In genomic region chr15:80781218-80781806, GRCm38 (mm10) we compare ENCODE assay signal across 34 mouse cellular contexts.
"Had no signal": no experiment of that assay in that cellular context is flagged by ENCODE, and none has a peak within 500 bp of the region (broad histone marks: within the 10 kb centered on the region; RNA-seq: fewer than 3 reads in every experiment).

No protein-coding gene starts in this region.

- DNase-seq: heart, postnatal 10 days; heart, postnatal 14 days; heart, postnatal 36 days; heart, postnatal 4 days; kidney, adult 11 months; kidney, adult 18-20 months; kidney, adult 8-10 months; kidney, adult 9 months; kidney, postnatal 10 days; kidney, postnatal 14 days; kidney, postnatal 25 days; kidney, postnatal 36 days; kidney, postnatal 4 days; layer of hippocampus, adult 9-11 months; layer of hippocampus, postnatal 36 days had no signal

- H3K4me1 ChIP-seq: hindbrain, embryonic 12.5 days; hindbrain, embryonic 13.5 days; hindbrain, embryonic 15.5 days had no signal

- H3K27ac ChIP-seq: heart, embryonic 10.5 days; heart, embryonic 13.5 days; heart, embryonic 15.5 days; hindbrain, embryonic 12.5 days; hindbrain, embryonic 13.5 days; hindbrain, embryonic 14.5 days; hindbrain, embryonic 15.5 days; hindbrain, postnatal 0 days; intestine, embryonic 15.5 days; kidney, embryonic 15.5 days; kidney, postnatal 0 days; layer of hippocampus, adult 2 months; left cerebral cortex, adult 2 months had no signal

- H3K9ac ChIP-seq: heart, embryonic 12.5 days; heart, embryonic 13.5 days; heart, embryonic 15.5 days; hindbrain, embryonic 12.5 days; hindbrain, embryonic 13.5 days; hindbrain, embryonic 14.5 days; hindbrain, embryonic 15.5 days; intestine, embryonic 15.5 days; kidney, embryonic 15.5 days had no signal

- H3K9me3 ChIP-seq: heart, embryonic 10.5 days; heart, embryonic 12.5 days; heart, embryonic 13.5 days; heart, embryonic 15.5 days; hindbrain, embryonic 12.5 days; hindbrain, embryonic 13.5 days; hindbrain, embryonic 15.5 days; intestine, embryonic 15.5 days; kidney, embryonic 15.5 days had no signal

- H3K4me3 ChIP-seq: heart, embryonic 10.5 days; heart, embryonic 12.5 days; heart, embryonic 13.5 days; heart, embryonic 15.5 days; hindbrain, embryonic 12.5 days; hindbrain, embryonic 13.5 days; hindbrain, embryonic 15.5 days; intestine, embryonic 15.5 days; kidney, embryonic 15.5 days; layer of hippocampus, adult 2 months; left cerebral cortex, adult 2 months had no signal

- H3K36me3 ChIP-seq: heart, embryonic 10.5 days; heart, embryonic 12.5 days; heart, embryonic 15.5 days; hindbrain, embryonic 12.5 days; hindbrain, embryonic 13.5 days; hindbrain, embryonic 15.5 days; intestine, embryonic 15.5 days; kidney, embryonic 15.5 days had no signal

- ATAC-seq: hindbrain, embryonic 16.5 days; hindbrain, postnatal 0 days; inflammation-experienced regulatory T-cells, adult 6 months; intestine, embryonic 15.5 days; intestine, embryonic 16.5 days; intestine, postnatal 0 days had no signal

- H3K4me2 ChIP-seq: heart, embryonic 11.5 days; heart, embryonic 12.5 days; heart, embryonic 13.5 days; heart, embryonic 15.5 days; hindbrain, embryonic 12.5 days; hindbrain, embryonic 13.5 days; hindbrain, embryonic 14.5 days; hindbrain, embryonic 15.5 days; intestine, embryonic 15.5 days; kidney, embryonic 15.5 days had no signal

- H3K27me3 ChIP-seq: heart, embryonic 12.5 days; heart, embryonic 13.5 days; heart, embryonic 15.5 days; hindbrain, embryonic 12.5 days; hindbrain, embryonic 13.5 days; hindbrain, embryonic 15.5 days; intestine, embryonic 15.5 days; kidney, embryonic 15.5 days had no signal
